Mouse (Mus musculus): ENCODE measurements around the gene Arap1.
A peak's percentile ranks its signal among the peaks of the same experiment; 100 is the strongest.

Arap1 gene

GRCm38 (mm10) chr7:101449855-101450254, 102.0 kb downstream of the Arap1 start:
- no peak for DNase-seq (ENCODE audit: low spot score in 2 of 2)

- peak; percentile 74 to 88 for DNase-seq (ENCODE audit: low spot score in 2 of 2)
These were observed 102.8 kb downstream of the Arap1 start for GRCm38 (mm10) chr7:101450422-101451401.

GRCm38 (mm10) chr7:101452669-101453068, 104.8 kb downstream of the Arap1 start:
- DNase-seq (ENCODE audit: low spot score in 2 of 2): no peak

GRCm38 (mm10) chr7:101453296-101453695, 105.4 kb downstream of the Arap1 start:
- DNase-seq (ENCODE audit: low spot score in 2 of 2): no peak

- no peak for DNase-seq (ENCODE audit: low spot score in 2 of 2)
These were observed 105.9 kb downstream of the Arap1 start for GRCm38 (mm10) chr7:101453725-101454124.

GRCm38 (mm10) chr7:101454479-101454878, 106.6 kb downstream of the Arap1 start:
- DNase-seq (ENCODE audit: low spot score in 2 of 2): no peak

GRCm38 (mm10) chr7:101455141-101455540, 107.3 kb downstream of the Arap1 start:
- no peak for DNase-seq (ENCODE audit: low spot score in 2 of 2)

- DNase-seq (ENCODE audit: low spot score in 2 of 2): no peak
These were observed 108.5 kb downstream of the Arap1 start for GRCm38 (mm10) chr7:101456318-101456717.

GRCm38 (mm10) chr7:101456789-101457188, 108.9 kb downstream of the Arap1 start:
- no peak for DNase-seq (ENCODE audit: low spot score in 2 of 2)

- DNase-seq (ENCODE audit: low spot score in 2 of 2): no peak
These were observed 109.4 kb downstream of the Arap1 start for GRCm38 (mm10) chr7:101457283-101457682.

- DNase-seq (ENCODE audit: low spot score in 2 of 2): no peak
These were observed 109.9 kb downstream of the Arap1 start for GRCm38 (mm10) chr7:101457801-101458200.

- DNase-seq (ENCODE audit: low spot score in 2 of 2): no peak
These were observed 110.5 kb downstream of the Arap1 start for GRCm38 (mm10) chr7:101458278-101458781.

GRCm38 (mm10) chr7:101459305-101459813, 111.5 kb downstream of the Arap1 start:
- no peak for DNase-seq (ENCODE audit: low spot score in 2 of 2)

- no peak for DNase-seq (ENCODE audit: low spot score in 2 of 2)
These were observed 112.2 kb downstream of the Arap1 start for GRCm38 (mm10) chr7:101459923-101460607.

- DNase-seq (ENCODE audit: low spot score in 2 of 2): no peak
These were observed 112.7 kb downstream of the Arap1 start for GRCm38 (mm10) chr7:101460608-101460957.

- no peak for DNase-seq (ENCODE audit: low spot score in 2 of 2)
These were observed 113.7 kb downstream of the Arap1 start for GRCm38 (mm10) chr7:101461571-101461970.

Data from frontal cortex, postnatal 14 days (tissue).